Mouse (Mus musculus) CH12.LX (cell line): ENCODE data around the gene Pkdrej. TPM values are rescaled to one million over a fixed set of nuclear protein-coding genes. Genes with fewer than 3 reads are reported as not detected.
A peak's percentile ranks its signal among the peaks of the same experiment; 100 is the strongest.

Experiments used
- DNase-seq: peaks from one replicate; pipeline ENCODE4 v3.0.0-alpha.2; 2013; ENCODE audit errors: extremely low read depth
- H3K27ac ChIP-seq: 2 replicates; pipeline ENCODE4 v1.5.1; 2012; ENCODE audit warnings: low read depth, mild to moderate bottlenecking, control low read depth, moderate library complexity; ENCODE audit not compliant: insufficient read depth
- H3K27me3 ChIP-seq: replicated peaks from 2 replicates; pipeline ENCODE3; 2012; ENCODE audit warnings: inconsistent platforms
- H3K36me3 ChIP-seq, 2 experiments: replicated peaks in 1 of 2; 2 replicates each; pipeline versions ENCODE3 to v1.6.1; 2012; ENCODE audit warnings: inconsistent platforms in 1 of 2, low read length in 1 of 2, mild to moderate bottlenecking in 1 of 2, mixed read lengths in 1 of 2, moderate library complexity in 1 of 2; ENCODE audit not compliant: control insufficient read depth in 1 of 2, insufficient read depth in 1 of 2
- H3K4me1 ChIP-seq, 2 experiments: 2 replicates each; pipeline ENCODE4 v1.6.1; 2012; ENCODE audit warnings: inconsistent platforms in 1 of 2, moderate library complexity in 1 of 2; ENCODE audit not compliant: insufficient read depth in 2 of 2, control insufficient read depth in 1 of 2
- H3K4me2 ChIP-seq: 2 replicates; pipeline ENCODE4 v1.6.1; 2012; ENCODE audit warnings: low read depth, mild to moderate bottlenecking, control low read depth; ENCODE audit not compliant: poor library complexity, insufficient read depth, severe bottlenecking
- H3K4me3 ChIP-seq, 3 experiments: fragments of 150-350 bp in 1 of 3; sonication (generic) in 1 of 3; replicated peaks in 1 of 3; 2 replicates each; pipeline versions ENCODE3 to v1.5.1; 2011 to 2012; ENCODE audit warnings: low read depth in 2 of 3, low read length in 2 of 3, mild to moderate bottlenecking in 2 of 3, moderate library complexity in 2 of 3, control low read depth in 1 of 3, improper control_type of control experiment in 1 of 3, inconsistent platforms in 1 of 3, mixed read lengths in 1 of 3; ENCODE audit not compliant: poor library complexity in 1 of 3
- H3K79me2 ChIP-seq: replicated peaks from 2 replicates; pipeline ENCODE4 v1.6.1; 2012; ENCODE audit warnings: mild to moderate bottlenecking, moderate library complexity; ENCODE audit not compliant: control insufficient read depth, poor library complexity, insufficient read depth, severe bottlenecking; ENCODE audit errors: extremely low read depth
- H3K9ac ChIP-seq: 2 replicates; pipeline ENCODE4 v1.6.1; 2012; ENCODE audit warnings: low read depth, mild to moderate bottlenecking, control low read depth, moderate library complexity; ENCODE audit not compliant: insufficient read depth
- H3K9me3 ChIP-seq: replicated peaks from 2 replicates; pipeline ENCODE3; 2012; ENCODE audit warnings: low read length, inconsistent platforms, mixed read lengths
- BHLHE40 ChIP-seq: IDR thresholded peaks from 2 replicates; pipeline ENCODE4 v1.6.1; 2011; ENCODE audit warnings: mild to moderate bottlenecking, low read depth, low read length, improper control_type of control experiment
- CHD2 ChIP-seq: IDR thresholded peaks from 2 replicates; pipeline ENCODE4 v1.6.1; 2011; ENCODE audit warnings: low read length, improper control_type of control experiment
- CTCF ChIP-seq, 2 experiments: IDR thresholded peaks in 1 of 2; conservative IDR thresholded peaks in 1 of 2; 2 replicates each; pipeline ENCODE4 v1.5.1; 2011 to 2012; ENCODE audit warnings: low read depth in 2 of 2, low read length in 2 of 2, improper control_type of control experiment in 1 of 2, inconsistent platforms in 1 of 2, mild to moderate bottlenecking in 1 of 2, moderate library complexity in 1 of 2
- E2F4 ChIP-seq: IDR thresholded peaks from 2 replicates; pipeline ENCODE4 v1.6.1; 2011; ENCODE audit warnings: low read depth, low read length, improper control_type of control experiment; ENCODE audit not compliant: insufficient replicate concordance
- ETS1 ChIP-seq: conservative IDR thresholded peaks from 2 replicates; pipeline ENCODE4 v1.6.1; 2012; ENCODE audit warnings: low read depth, mild to moderate bottlenecking, inconsistent platforms, low read length, improper control_type of control experiment, moderate library complexity
- GABPA ChIP-seq: IDR thresholded peaks from 2 replicates; pipeline ENCODE4 v1.6.1; 2012; ENCODE audit warnings: low read depth, low read length, improper control_type of control experiment, inconsistent platforms; ENCODE audit not compliant: insufficient replicate concordance
- HCFC1 ChIP-seq: IDR thresholded peaks from 2 replicates; pipeline ENCODE4 v1.6.1; 2012; ENCODE audit warnings: low read depth, mild to moderate bottlenecking, inconsistent platforms, low read length, improper control_type of control experiment
- IRF4 ChIP-seq: IDR thresholded peaks from 2 replicates; pipeline ENCODE4 v1.6.1; 2014; ENCODE audit warnings: low read depth, mild to moderate bottlenecking, inconsistent platforms, low read length, improper control_type of control experiment
- JUND ChIP-seq: conservative IDR thresholded peaks from 2 replicates; pipeline ENCODE4 v1.6.1; 2011; ENCODE audit warnings: low read depth, low read length, improper control_type of control experiment
- KAT2A ChIP-seq: IDR thresholded peaks from 2 replicates; pipeline ENCODE4 v1.6.1; 2012; ENCODE audit warnings: low read length, improper control_type of control experiment, inconsistent platforms; ENCODE audit not compliant: insufficient replicate concordance
- MEF2A ChIP-seq: IDR thresholded peaks from 2 replicates; pipeline ENCODE4 v1.6.1; 2014; ENCODE audit warnings: low read depth, mild to moderate bottlenecking, inconsistent platforms, low read length, improper control_type of control experiment, borderline replicate concordance
- MYC ChIP-seq: IDR thresholded peaks from 2 replicates; pipeline ENCODE4 v1.6.1; 2011; ENCODE audit warnings: low read depth, mild to moderate bottlenecking, improper control_type of control experiment, low read length
- NELFE ChIP-seq: IDR thresholded peaks from 2 replicates; pipeline ENCODE4 v1.6.1; 2011; ENCODE audit warnings: low read depth, low read length, improper control_type of control experiment
- NRF1 ChIP-seq: IDR thresholded peaks from 2 replicates; pipeline ENCODE4 v1.6.1; 2014; ENCODE audit warnings: low read depth, mild to moderate bottlenecking, inconsistent platforms, low read length, improper control_type of control experiment, moderate library complexity
- POLR2A ChIP-seq: IDR thresholded peaks from 2 replicates; pipeline ENCODE4 v1.6.1; 2011; ENCODE audit warnings: low read depth, mild to moderate bottlenecking, improper control_type of control experiment, low read length
- RCOR1 ChIP-seq: conservative IDR thresholded peaks from 2 replicates; pipeline ENCODE4 v1.6.1; 2012; ENCODE audit warnings: low read depth, mild to moderate bottlenecking, inconsistent platforms, low read length, improper control_type of control experiment
- SIN3A ChIP-seq: IDR thresholded peaks from 2 replicates; pipeline ENCODE4 v1.6.1; 2012; ENCODE audit warnings: low read length, improper control_type of control experiment, inconsistent platforms
- SMC3 ChIP-seq: IDR thresholded peaks from 2 replicates; pipeline ENCODE4 v1.6.1; 2011; ENCODE audit warnings: low read depth, low read length, improper control_type of control experiment
- TBP ChIP-seq: conservative IDR thresholded peaks from 2 replicates; pipeline ENCODE4 v1.6.1; 2011; ENCODE audit warnings: low read depth, low read length, improper control_type of control experiment
- TCF12 ChIP-seq: IDR thresholded peaks from 2 replicates; pipeline ENCODE4 v1.6.1; 2014; ENCODE audit warnings: low read depth, mild to moderate bottlenecking, inconsistent platforms, low read length, improper control_type of control experiment
- UBTF ChIP-seq: IDR thresholded peaks from 2 replicates; pipeline ENCODE4 v1.6.1; 2012; ENCODE audit warnings: low read depth, mild to moderate bottlenecking, inconsistent platforms, low read length, improper control_type of control experiment, moderate library complexity
- ZMIZ1 ChIP-seq: IDR thresholded peaks from 2 replicates; pipeline ENCODE4 v1.6.1; 2012; ENCODE audit warnings: low read depth, mild to moderate bottlenecking, inconsistent platforms, low read length, improper control_type of control experiment
- ZNF384 ChIP-seq: IDR thresholded peaks from 2 replicates; pipeline ENCODE4 v1.6.1; 2012; ENCODE audit warnings: low read depth, low read length, improper control_type of control experiment, inconsistent platforms
- dilution Hi-C: fragments of 300-500 bp; cut with MboI; formaldehyde crosslinking; loops from 2 replicates; pipeline ENCODE4 v1.14.3; 2020; ENCODE audit warnings: low sequenced_read_pairs; ENCODE audit not compliant: extremely low pct_unique_long_range_greater_than_20kb, extremely low pct_ligation_motif_present
- in situ Hi-C: fragments of 300-500 bp; cut with MboI; formaldehyde crosslinking; loops from 3 replicates; pipeline ENCODE4 v1.14.3; 2019; ENCODE audit warnings: low sequenced_read_pairs, low pct_ligation_motif_present, low pct_unique_long_range_greater_than_20kb, mixed read lengths
- polyA plus RNA-seq: library from polyadenylated mRNA; unstranded; fragments of >175 nt; gene quantifications from 2 replicates; pipeline ENCODE4 v1.2.1, GENCODE M21; 2012; ENCODE audit warnings: low read depth; ENCODE audit not compliant: insufficient read length
- total RNA-seq, 2 experiments: library from RNA; depleted of rRNA; stranded (reverse); fragments of 300-350 nt in 1 of 2; fragments of >200 nt in 1 of 2; gene quantifications; 2 replicates each; pipeline ENCODE4 v1.2.3; 2012 to 2014

The Pkdrej gene
- total and polyA plus RNA-seq, 3 experiments: not detected

- TF ChIP-seq NELFE: peak; percentile 95
Observed at GRCm38 (mm10) chr15:85811535-85812277, 9.8 kb downstream of the Pkdrej start, which contains the start of gene Cdpf1 (continued).

- DNase-seq: peak; percentile 51
- in situ Hi-C loops (no loop called here), dilution Hi-C loops (no loop called here)
- Histone ChIP-seq H3K9me3 (no peaks in the 10 kb centered on the region), H3K36me3 (peaks cover 0 to 29% of the 10 kb centered on the region in 2 experiments), H3K4me1 (peaks cover 5 to 40% of the 10 kb centered on the region in 2 experiments), H3K79me2 (no peaks in the 10 kb centered on the region), H3K27ac (peak overlapping the region; percentile 12; the same call in 1 of the 2 replicates), H3K4me2 (peak overlapping the region; percentile 80), H3K27me3 (peaks cover 26% of the 10 kb centered on the region), H3K4me3 (peak overlapping the region; percentile 74 to 85 (median 75)), H3K9ac (peak overlapping the region; percentile 79)
- no peak for TF ChIP-seq IRF4
- TF ChIP-seq MEF2A: peak; percentile 67
- TF ChIP-seq MYC: no peak
- no peak; the same call in 1 of the 2 replicates for TF ChIP-seq SIN3A
- TF ChIP-seq ETS1: no peak
- no peak for TF ChIP-seq NELFE
- no peak for TF ChIP-seq SMC3
- no peak for TF ChIP-seq JUND
- TF ChIP-seq E2F4: no peak
- TF ChIP-seq CTCF (conservative IDR thresholded peaks at IDR 0.05 in 1 of 2, IDR thresholded peaks at IDR 0.05 in 1 of 2; ENCODE audit: low read depth in 2 of 2, low read length in 2 of 2): peak in 1 of 2 experiments; percentile 16; a peak in 1 of 4 replicates
- TF ChIP-seq TBP: no peak
- no peak for TF ChIP-seq KAT2A
- no peak for TF ChIP-seq CHD2
- TF ChIP-seq GABPA: no peak
- no peak for TF ChIP-seq TCF12
- TF ChIP-seq ZMIZ1: no peak
- no peak for TF ChIP-seq NRF1
- TF ChIP-seq HCFC1: no peak
- no peak; the same call in 1 of the 2 replicates for TF ChIP-seq RCOR1
- 0 out of 2 replicates have a peak, but pooled peaks have one; percentile 8 for TF ChIP-seq BHLHE40
- no peak for TF ChIP-seq POLR2A
- TF ChIP-seq ZNF384: no peak
- no peak for TF ChIP-seq UBTF
Observed at GRCm38 (mm10) chr15:85810806-85811521, 10.6 kb downstream of the Pkdrej start.
